Mouse (Mus musculus) thymus, adult 2 months (tissue): ENCODE results near the gene Medag. TPM values are rescaled to one million over a fixed set of nuclear protein-coding genes. Genes with fewer than 3 reads are reported as not detected.

Experiments used
- DNase-seq: peaks from one replicate; pipeline ENCODE4 v3.0.0; 2021
- H3K27ac ChIP-seq: fragments of 200-500 bp; 2 replicates; pipeline ENCODE4 v1.5.1; 2012; ENCODE audit warnings: low read length, control low read depth; ENCODE audit not compliant: control insufficient read depth, insufficient read depth
- H3K27me3 ChIP-seq: fragments of 200-500 bp; 2 replicates; pipeline ENCODE4 v1.6.1; 2012; ENCODE audit warnings: mild to moderate bottlenecking, low read length, moderate library complexity, mixed read lengths; ENCODE audit not compliant: control insufficient read depth, insufficient read depth
- H3K36me3 ChIP-seq: fragments of 200-500 bp; 2 replicates; pipeline ENCODE4 v1.6.1; 2012; ENCODE audit warnings: mild to moderate bottlenecking, low read length, moderate library complexity; ENCODE audit not compliant: control insufficient read depth, insufficient read depth
- H3K4me1 ChIP-seq: fragments of 200-500 bp; replicated peaks from 2 replicates; pipeline ENCODE4 v1.6.1; 2012; ENCODE audit warnings: low read length; ENCODE audit not compliant: control insufficient read depth, insufficient read depth
- H3K4me3 ChIP-seq: fragments of 200-500 bp; 2 replicates; pipeline ENCODE4 v1.5.1; 2012; ENCODE audit warnings: mild to moderate bottlenecking, low read length, control low read depth, moderate library complexity; ENCODE audit not compliant: control insufficient read depth, insufficient read depth
- CTCF ChIP-seq: fragments of 200-500 bp; IDR thresholded peaks from 2 replicates; pipeline ENCODE4 v1.5.1; 2012; ENCODE audit warnings: mild to moderate bottlenecking, control low read depth, low read length, moderate library complexity, borderline replicate concordance; ENCODE audit not compliant: control insufficient read depth, poor library complexity, insufficient read depth; ENCODE audit errors: extremely low read depth
- POLR2A ChIP-seq: fragments of 200-500 bp; IDR thresholded peaks from 2 replicates; pipeline ENCODE4 v1.6.1; 2012; ENCODE audit warnings: mild to moderate bottlenecking, low read length, control low read depth, moderate library complexity; ENCODE audit not compliant: control insufficient read depth, poor library complexity, insufficient read depth; ENCODE audit errors: extremely low read depth
- whole genome bisulfite sequencing: fragments of 180-500 bp; shearing (Covaris S2); methylation state at CpG from one replicate; pipeline ENCODE4 v1.1.7; 2018; 5-methylcytosine and 5-hydroxymethylcytosine counted together
- polyA plus RNA-seq: library from polyadenylated mRNA; depleted of rRNA; stranded (reverse); fragments of >200 nt; gene quantifications from 2 replicates; pipeline ENCODE4 v1.2.3, GENCODE M21; 2012; rRNA removed

The Medag gene
- polyA plus RNA-seq = 2.8 and 2.9 TPM in 2 replicates

DNA sequence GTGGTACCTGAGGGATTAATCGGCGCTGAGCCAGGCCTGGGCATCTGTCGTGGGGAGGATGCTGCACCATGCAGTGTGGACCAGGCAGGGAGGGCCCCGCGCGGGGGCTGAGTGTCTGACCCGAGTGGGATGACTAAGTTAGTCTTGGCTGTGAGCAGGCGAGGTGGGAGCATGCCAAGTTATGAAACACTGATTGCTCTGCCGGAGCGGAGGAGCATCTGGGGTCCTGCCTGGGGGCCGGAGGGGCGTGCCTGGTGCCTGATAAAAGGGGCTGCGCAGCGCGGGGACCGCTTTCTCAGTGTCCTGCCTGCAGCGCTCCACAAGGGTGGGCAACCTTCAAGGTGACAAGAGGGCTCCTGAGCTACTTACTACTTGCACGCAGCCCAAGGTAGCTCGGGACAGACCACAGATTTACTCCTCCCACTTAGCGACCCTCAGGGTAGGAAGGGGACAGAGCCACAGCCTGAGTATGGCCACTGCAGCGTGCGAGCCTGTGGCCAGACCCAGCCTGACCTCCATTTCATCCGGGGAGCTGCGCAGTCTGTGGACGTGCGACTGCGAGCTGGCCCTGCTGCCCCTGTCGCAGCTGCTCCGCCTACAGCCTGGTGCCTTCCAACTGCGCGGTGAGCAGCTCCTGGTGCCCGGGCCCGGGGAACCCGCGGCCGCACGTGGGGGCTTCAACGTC lies at the start of gene Medag:
TSS of gene Medag (plus strand) at position 241 of the 685 bp plus-strand sequence.
- peaks cover 20% of the 10 kb centered on the region for H3K4me1 ChIP-seq
- H3K27ac ChIP-seq = no peak within 1 kb of the TSS
- no peaks in the 10 kb centered on the region for H3K36me3 ChIP-seq
- 49% methylated on average over 38 of the region's 38 CpGs for WGBS
- H3K4me3 ChIP-seq = no peak within 1 kb of the TSS
- no peak for TF ChIP-seq CTCF
- TF ChIP-seq POLR2A = no peak
- no peak for DNase-seq
- H3K27me3 ChIP-seq = no peaks in the 10 kb centered on the region

DNA sequence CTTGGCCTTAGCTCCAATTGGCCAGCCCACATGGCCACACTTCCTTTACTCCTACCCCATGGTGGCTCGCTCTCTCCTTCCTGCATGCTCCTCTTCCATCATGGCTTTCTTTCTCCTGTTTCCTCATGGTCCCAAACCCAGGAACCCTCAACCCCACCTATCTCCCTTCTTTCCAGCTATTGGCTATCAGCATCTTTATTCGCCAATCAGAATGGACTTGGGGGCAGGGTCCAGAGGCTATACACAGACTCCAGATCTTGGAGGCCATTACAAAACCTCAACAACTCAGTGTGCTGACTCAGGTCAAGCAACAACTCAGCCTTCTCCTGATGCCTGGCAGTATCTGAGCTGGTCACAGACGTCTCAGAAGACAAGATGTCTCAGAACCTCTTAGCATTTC lies 48.9 kb upstream of the Medag start:
- Histone ChIP-seq H3K27ac (no peak overlapping the region), H3K4me3 (no peak overlapping the region), H3K36me3 (no peaks in the 10 kb centered on the region), H3K27me3 (no peaks in the 10 kb centered on the region), H3K4me1 (peaks cover 34% of the 10 kb centered on the region)
- no peak for DNase-seq
- no peak for TF ChIP-seq POLR2A
- TF ChIP-seq CTCF = no peak
- 94% methylated on average over 3 of the region's 3 CpGs for WGBS

DNA sequence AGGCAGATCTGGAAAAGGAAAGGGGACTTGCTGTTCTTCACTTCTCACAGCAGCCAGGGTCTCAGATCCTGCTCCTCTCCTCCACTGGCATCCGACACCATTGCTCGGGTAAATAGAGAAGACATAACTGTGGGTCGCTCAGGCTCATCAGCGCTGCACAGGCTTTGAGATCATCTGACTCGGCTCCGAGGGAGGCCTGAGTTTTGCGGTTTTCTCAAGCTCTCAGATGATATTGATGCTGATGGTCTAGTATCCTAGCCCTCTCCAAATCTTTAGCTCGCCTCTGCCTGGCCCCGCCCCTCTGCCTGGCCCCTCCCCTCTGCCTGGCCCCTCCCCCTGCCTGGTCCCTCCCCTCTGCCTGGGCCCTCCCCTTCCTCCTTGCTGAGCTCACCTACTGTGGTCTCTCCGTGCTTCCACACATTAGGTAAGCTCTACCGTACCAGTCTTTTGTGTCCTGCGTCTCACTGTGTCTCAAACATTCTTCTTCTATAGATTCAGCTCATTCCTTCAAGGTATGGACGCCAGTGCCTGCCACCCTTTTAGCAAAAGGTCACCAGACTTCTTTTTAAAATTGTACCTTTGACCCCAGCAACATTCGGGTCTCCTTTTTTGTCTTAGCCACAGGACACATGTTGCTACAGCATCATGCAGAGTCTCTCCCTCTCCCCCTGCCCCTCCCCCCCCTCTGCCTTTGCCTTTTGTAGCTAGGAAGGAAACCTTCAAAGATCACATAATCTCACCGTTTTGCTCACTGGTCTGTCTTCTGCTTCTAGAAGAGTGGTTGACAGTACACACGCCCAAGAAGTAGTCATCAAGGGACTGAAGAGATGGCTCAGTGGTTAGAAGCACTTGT lies 47.4 kb upstream of the Medag start:
- H3K27me3 ChIP-seq = no peaks in the 10 kb centered on the region
- peaks cover 38% of the 10 kb centered on the region for H3K4me1 ChIP-seq
- peak; percentile 36 for DNase-seq
- no peak overlapping the region for H3K4me3 ChIP-seq
- no peak for TF ChIP-seq POLR2A
- no peak for TF ChIP-seq CTCF
- H3K27ac ChIP-seq = peak overlapping the region; percentile 87
- no peaks in the 10 kb centered on the region for H3K36me3 ChIP-seq
- 63% methylated on average over 16 of the region's 16 CpGs for WGBS

DNA sequence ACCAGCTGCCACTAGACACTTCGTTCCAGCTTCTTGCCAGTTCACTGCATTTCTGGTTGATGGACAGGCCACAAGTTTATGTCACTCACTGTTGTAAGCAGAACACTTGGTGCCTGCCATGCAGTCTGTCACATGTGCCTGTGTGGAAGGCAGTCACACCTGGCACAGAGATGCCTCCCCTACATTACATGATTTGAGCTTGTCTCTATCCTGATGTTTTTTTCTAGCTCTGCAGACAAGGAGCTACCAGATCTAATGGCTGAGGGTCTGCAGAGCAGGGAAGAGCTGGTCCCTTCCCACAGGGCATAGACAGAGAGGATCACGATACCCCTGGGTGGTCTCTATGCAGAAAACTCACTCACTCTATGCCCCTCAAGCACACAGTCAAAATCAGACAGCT lies 44.5 kb upstream of the Medag start:
- H3K27ac ChIP-seq = peak overlapping the region; percentile 98
- no peaks in the 10 kb centered on the region for H3K27me3 ChIP-seq
- TF ChIP-seq CTCF = no peak
- TF ChIP-seq POLR2A = no peak
- WGBS = 64% methylated on average over 2 of the region's 2 CpGs
- H3K36me3 ChIP-seq = no peaks in the 10 kb centered on the region
- H3K4me1 ChIP-seq = peaks cover 54% of the 10 kb centered on the region
- H3K4me3 ChIP-seq = no peak overlapping the region
- DNase-seq = no peak

DNA sequence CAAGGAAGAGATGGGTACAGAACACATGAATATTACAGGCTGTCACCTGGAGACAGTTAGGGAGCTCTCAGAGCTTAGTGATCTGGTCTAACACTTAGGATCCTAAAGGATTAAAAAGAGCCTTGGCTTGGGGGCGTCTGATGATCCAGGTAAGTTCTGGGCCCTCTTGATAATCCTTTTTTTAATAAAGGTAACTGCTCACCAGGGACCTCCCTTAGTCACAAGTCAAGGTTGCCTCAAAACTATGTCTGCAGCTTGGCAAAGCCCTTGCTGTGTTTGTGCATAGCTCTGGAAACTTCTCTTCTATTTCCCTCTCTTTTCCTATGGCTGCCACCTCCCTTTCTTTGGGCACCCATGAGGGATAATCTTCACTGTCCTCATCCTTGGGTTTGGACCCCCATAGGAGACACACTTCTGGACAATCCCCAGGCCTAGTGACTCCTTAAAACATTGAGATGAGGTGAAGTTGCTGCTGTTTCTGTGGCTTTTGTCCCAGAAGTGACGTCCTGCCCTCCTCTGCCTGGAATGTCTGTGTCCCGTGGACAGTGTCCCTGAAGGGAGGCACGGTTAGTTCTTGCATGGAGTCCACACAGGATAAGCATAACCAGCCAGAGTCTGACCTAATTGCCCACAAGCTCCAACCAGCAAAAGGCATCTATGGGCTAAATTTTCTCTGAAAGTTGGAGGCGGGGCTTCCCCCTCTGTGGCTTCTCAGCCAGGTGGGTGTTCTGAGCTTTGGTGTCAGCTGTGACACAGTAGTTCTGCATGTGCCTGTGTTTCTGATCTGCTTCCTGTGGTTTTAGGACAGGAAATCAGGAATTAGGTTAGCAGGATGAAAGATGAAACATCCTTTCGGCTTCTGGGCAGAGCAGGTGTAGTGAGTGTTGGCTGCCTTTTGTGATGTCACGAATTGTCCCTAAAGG lies 43.7 kb upstream of the Medag start:
- peak; percentile 91 for DNase-seq
- H3K36me3 ChIP-seq = no peaks in the 10 kb centered on the region
- H3K4me3 ChIP-seq = peak overlapping the region; percentile 41
- H3K27ac ChIP-seq = peak overlapping the region; percentile 98
- peaks cover 60% of the 10 kb centered on the region for H3K4me1 ChIP-seq
- 13% methylated on average over 7 of the region's 7 CpGs for WGBS
- TF ChIP-seq POLR2A (no peak; the same call in 1 of the 2 replicates), CTCF (no peak)
- no peaks in the 10 kb centered on the region for H3K27me3 ChIP-seq
